Mouse (Mus musculus) ES-Bruce4 (cell line): Measurements from ENCODE around the gene Olfr1358.

Experiments used
- CTCF ChIP-seq: IDR thresholded peaks from one replicate; pipeline ENCODE4 v1.8.1; 2011; ENCODE audit warnings: low read depth, low read length
- EP300 ChIP-seq: IDR thresholded peaks from 2 replicates; pipeline ENCODE4 v1.6.1; 2011; ENCODE audit warnings: low read depth, low read length; ENCODE audit not compliant: insufficient read depth
- POLR2A ChIP-seq: IDR thresholded peaks from one replicate; pipeline ENCODE4 v1.8.1; 2011; ENCODE audit warnings: low read length; ENCODE audit not compliant: insufficient read depth

- TF ChIP-seq POLR2A (no peak), CTCF (no peak), EP300 (no peak)
Observed at GRCm38 (mm10) chr10:78519792-78520191, 2.6 kb downstream of the Olfr1358 start.
